Mouse (Mus musculus) granulocyte monocyte progenitor cell, adult 5-6 weeks (primary cell): ENCODE measurements around the gene Nmnat2. TPM values are rescaled to one million over a fixed set of nuclear protein-coding genes. Genes with fewer than 3 reads are reported as not detected.

Experiments
- ATAC-seq: replicated peaks from 2 replicates; pipeline ENCODE4 v1.8.0; 2016; ENCODE audit warnings: mild to moderate bottlenecking, moderate TSS enrichment, inconsistent platforms; ENCODE audit not compliant: poor library complexity, severe bottlenecking
- total RNA-seq, 2 experiments: library from RNA; stranded (forward) in 1 of 2; stranded (reverse) in 1 of 2; fragments of 200-712, 200-1000 nt in 1 of 2; fragments of >200 nt in 1 of 2; fragmentation: Nextera tagmentation in 1 of 2; gene quantifications; 2 replicates each; pipeline ENCODE4 v1.2.3; 2014 to 2017

The Nmnat2 gene
- total RNA-seq, 2 experiments from 2014 or later, result not detected

DNA sequence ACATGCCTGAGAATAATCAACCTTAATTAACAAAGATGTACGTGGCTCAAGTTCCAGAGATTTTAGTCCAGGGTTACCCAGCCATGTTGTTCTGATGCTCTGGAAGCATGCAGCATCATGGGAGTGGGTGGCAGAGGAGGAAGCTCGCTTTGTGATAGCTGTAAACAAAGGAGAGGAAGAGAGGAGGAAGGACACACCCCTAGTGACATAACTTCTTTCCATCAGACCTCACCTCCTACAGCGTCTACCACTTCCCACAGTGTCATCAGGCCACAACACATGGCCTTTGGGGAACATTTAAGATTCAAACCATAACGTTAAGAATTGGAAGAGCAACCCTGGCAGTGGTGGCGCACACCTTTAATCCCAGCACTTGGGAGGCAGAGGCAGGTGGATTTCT is 133.0 kb downstream of the Nmnat2 start:
- no peak for ATAC-seq

DNA sequence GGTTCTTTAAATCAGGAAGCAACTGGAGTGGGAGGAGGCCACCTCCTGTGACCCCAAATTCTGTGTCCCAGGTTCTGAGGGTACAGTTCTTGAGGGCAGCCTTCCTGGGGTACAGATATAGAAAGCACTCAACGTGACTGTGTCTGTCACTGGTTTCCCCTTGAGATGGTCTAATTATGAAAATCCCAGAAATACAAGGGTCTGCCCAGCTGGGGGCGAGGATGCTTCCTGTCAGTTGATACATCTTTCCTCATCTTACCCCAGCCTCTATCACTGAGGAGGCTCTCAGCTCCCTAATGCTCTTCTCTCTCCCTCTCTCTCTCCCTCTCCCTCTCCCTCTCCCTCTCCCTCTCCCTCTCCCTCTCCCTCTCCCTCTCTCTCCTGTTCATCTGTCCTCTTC is 135.3 kb downstream of the Nmnat2 start:
- ATAC-seq, result no peak

DNA sequence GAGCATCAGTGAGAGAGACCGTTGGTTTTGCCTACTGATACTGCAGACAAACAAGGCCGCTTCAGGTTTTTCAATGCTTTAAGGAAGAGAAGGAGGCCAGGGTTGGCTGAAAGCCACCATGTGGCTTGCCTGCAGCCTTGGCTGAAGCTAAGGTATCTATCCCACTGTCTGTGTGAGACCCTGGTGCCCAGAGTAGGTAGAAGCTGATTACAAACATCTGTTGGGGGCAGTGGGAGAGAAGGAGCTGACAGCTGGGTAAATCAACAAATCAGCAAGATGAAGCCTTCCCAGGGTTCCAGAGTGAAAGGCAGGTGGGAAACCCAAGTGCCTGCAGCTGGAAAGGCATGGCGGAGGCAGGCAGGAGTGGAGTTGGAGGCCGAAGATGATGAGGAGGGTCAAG is 136.0 kb downstream of the Nmnat2 start:
- no peak for ATAC-seq

DNA sequence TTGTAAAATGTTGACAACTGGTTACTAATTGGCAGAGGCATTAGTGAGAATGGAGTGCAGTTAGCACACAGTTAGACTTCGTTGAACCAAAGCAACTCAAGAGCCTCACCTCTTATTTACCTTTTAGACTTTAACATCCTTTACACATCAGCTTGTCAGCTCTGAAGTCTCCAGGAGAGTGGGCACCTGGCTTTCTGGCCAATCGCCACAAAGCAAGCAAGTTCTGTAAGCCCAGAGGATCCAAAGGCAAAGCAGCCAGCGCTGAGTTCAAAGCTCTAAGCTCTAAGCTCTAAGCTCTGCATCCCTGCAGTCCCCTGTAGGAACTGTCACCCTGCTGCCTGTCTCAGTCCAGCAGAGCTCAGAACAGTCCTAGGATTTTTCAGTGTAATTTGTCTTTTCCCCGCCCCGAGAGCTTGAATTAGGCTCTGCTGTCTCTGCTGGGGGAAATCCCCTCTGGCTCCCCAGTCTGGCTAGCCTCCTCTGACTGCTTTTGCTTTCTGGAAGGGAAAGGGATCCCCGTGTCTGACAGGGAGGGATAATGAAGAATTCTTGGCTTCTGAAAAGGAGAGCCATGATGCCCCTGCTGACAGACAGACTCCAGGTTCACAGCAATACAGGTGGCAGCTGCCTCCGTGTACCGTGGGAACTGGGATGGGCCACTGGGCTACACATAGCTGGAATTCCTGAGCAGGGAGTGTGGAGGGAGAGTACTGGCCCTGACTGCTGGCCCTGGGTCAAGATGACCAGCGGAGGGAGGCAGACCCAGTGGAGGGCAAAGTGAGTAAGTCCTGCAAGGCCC is 136.8 kb downstream of the Nmnat2 start:
- ATAC-seq, result no peak

DNA sequence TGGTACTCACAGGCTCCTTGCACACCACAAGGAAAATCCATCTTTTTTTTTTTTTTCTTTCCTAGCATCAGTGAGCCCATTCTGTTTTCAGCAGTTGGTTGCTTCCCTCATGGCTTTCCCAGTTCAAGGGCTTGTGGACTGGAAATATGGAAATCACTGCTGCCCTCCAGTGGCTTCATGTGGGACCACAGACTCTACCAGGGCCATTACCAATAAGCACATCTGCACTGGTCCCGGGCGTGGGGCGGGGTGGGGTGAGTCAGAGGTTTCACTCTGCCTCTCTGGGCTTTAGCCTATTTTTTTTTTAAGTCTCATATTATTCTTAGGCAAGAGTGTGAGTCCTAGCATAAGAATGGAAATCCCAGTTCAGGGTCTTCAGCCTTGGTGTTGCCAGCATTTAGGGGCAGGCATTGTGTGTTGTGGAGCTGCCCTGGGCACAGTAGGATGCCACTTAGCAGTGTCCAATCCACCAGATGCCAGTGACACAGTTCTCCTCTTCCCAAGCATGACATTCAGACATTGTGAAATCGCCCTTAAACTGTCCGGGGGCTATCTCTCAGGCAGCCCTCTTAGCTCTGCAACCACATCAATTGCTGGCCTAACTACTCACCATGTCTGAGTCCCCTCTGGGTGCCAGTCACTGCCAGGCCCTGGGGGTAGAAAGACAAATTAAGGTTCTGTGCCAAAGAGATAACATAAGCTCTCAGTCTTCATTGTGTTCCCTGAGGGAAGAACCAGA is 137.6 kb downstream of the Nmnat2 start:
- ATAC-seq, result peak; percentile 85

DNA sequence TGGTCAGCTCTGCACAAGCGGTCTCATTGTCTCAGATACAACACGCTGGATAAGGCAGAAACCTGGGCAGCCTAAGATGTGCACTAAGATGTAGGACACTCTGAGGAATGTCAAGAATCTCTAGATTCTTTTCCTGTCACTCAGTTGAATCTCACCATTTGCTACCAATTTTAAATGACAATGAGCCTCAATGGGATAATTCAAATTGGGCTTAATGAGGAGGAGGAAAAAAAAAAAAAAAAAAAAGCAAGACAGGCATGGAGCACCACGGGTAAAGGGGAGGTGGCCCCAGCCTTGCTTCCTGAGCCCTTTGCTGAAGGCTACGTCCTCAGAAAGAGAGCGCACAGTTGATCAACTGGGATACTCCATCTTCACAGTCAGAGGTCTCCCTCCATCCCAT is 138.4 kb downstream of the Nmnat2 start:
- ATAC-seq, result no peak

DNA sequence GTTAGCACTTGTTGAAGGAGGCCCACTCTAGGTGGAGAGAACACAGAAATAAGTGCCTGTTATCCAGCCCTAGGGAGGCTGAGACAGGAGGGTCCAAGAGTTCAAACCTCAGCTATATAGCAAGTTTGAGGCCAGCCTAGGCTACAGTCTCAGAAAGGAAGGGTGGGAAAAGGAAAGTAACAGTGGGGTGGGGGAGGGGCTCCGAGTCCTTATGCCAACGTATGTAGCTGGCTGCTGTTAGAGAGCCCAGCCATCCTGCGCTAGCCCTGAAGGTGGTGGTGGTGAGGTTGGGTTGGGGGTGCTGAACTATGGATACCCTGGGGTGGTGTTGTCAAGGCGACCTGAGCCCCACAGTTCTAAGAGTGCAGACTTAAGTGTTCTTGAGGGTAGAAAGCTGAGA is 138.8 kb downstream of the Nmnat2 start:
- no peak for ATAC-seq

DNA sequence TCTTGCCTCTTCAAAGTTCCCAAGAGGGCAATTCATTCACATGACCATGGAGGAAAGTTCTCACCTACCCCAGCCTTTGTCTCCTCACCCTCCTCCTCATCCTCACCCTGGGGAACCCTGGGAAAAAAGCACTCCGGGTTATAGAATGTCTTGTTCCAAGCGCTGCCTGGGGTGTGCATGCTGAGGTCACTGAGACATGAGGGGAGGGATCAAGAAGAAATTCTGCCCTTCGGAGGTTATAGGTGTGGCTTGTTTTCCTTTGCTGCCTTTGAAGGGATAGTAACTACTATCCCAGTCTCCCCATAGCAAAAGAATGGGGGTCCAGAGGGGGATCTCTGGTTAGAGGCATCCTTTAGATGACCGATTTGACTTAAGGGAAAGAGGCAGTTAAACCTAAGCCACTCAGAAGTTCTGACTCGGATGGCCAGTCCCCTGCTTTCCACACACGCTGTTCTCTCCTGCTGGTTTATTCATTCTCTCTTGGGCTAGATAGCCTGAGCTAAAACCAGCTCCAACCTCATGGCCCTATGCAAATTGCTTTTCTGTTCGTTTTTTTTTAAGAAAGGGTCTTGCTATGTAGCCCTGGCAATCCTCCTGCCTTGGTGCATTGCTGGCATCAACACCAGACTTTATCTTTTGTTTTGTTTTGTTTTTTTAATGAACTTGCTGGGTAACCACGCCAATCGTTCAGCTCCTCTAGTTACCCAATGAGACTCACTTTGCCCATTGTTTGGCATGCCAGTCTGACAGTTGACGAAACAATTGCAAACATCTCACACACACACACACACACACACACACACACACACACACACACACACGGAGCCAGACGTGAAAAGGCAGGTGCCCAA is 139.7 kb downstream of the Nmnat2 start:
- ATAC-seq, result no peak

DNA sequence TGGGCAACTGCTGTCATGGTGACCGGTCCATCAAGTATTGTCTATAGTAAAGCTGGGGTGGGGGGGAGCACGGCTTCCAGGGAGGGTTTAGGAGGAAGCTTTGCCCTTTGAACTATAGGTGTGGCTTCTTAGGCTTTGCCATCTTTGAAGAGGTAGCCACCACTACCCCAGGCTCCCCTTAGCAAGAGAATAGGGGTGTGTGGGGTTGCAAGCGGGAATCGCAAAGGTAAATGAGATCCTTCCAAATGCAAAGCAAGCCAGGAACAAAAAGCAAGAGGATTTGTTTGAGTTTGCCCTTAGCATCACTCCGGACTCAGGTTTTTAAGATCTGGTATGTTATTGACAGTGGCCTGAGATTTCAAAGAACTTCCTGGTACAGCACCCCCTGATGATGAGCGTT is 140.5 kb downstream of the Nmnat2 start:
- ATAC-seq, result no peak

DNA sequence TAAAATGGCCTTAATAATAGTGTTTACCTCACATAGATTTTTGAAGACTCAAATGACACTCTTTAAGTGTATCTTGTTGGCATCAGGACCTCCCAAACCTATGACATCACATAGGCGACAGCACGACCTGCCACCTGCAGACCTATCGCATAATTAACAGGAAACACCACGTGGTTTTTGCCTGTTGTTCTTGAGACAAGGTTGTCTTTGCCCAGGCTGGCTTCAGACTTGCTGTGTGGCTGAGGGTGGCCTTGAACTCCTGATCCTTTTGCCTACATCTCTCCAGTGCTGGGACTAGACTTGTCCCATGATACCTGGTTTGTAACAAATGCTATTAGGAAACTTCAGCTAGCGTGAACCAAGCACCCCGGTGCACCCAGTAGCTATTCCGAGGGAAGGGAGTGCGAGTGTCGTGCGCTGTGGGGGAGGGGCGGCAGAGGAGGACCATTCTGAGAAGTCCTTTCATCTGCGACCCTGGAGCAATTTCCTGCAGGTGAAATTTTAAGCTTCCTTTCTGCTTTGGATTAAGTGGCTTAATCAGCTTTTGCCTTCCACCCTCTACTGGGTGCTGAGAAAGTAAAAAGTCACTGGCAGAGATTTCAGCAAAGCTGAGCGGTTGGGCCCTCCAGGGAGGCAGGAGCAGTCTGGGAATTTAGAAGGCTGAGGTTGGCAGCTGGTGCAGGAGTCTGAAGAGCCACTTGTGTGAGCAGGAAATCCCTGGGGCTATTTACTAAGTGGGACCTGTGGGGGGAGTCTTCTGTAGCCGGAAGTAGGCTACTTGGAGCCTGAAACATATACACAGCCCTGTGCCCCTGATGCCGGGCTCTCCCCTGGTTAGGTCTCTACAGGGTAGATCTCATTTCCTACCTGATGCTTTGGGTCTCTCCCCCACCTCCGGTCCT is 141.3 kb downstream of the Nmnat2 start:
- ATAC-seq, result no peak

DNA sequence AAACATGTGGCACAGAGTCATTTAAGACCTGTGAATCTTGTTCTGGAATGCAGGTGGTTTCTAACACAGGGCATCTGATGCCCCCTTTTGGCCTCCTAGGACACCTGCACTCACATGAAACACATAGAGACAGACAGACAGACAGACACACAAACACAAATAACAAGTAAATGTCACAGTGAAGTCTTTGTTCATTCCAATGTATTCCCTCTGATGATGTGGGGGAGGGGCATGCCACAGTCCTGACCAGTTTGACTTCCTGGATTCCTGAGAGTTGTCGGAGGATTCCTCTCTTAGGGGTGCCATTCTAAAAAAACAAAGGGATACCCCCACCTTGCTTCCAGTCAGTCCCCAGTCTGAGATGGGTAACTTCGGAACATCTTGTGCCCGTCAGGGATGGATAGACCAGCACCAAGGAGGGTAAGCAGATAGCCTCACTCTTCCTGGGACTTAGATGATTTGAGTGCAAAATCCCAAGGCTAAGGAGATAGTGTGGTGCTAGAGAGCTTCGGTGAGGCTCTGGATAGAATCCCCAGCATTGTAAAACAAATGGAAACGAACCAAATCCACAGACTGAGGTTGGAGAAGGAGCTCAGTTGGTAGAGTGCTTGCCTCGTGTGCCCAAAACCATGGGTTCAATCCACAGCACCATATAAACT is 142.4 kb downstream of the Nmnat2 start:
- no peak for ATAC-seq

DNA sequence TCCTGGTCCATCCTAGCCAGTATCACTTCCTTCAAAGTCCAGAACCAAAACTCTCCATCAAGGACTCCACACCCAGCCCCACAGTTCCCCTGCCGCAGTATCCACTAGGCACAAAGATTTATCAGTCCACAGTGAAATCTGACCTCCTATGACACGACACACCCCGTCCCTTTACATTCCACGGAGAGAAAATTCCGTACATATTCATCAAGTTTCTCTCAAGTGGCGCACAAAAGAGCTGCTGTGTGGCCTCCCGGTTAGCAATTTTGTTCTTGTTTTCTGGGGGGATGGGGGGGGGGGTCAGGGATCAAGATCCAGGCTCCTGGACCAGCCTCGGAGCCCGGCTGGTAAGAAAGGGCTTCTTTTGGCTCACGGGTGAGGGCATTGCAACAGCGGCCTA is 143.8 kb downstream of the Nmnat2 start:
- no peak for ATAC-seq

DNA sequence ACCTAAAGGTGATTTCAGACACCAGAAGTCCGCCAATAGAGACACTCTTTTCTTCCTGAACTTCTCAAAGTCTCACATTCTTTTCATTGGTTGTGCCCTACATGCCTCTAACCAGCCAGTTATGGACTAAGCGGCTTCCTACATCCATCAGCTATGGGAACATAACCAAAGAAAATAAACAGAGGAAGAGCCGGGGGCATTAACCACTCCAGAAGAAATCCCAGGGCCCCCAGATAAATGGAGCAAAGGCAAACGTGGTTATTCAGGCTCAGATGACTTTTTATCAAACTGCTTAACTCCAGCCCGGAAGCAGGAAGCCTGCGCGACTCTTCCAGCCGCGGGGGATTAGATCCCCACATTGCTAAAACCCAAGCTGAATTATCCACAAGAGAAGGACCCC is 146.1 kb downstream of the Nmnat2 start:
- ATAC-seq, result no peak

DNA sequence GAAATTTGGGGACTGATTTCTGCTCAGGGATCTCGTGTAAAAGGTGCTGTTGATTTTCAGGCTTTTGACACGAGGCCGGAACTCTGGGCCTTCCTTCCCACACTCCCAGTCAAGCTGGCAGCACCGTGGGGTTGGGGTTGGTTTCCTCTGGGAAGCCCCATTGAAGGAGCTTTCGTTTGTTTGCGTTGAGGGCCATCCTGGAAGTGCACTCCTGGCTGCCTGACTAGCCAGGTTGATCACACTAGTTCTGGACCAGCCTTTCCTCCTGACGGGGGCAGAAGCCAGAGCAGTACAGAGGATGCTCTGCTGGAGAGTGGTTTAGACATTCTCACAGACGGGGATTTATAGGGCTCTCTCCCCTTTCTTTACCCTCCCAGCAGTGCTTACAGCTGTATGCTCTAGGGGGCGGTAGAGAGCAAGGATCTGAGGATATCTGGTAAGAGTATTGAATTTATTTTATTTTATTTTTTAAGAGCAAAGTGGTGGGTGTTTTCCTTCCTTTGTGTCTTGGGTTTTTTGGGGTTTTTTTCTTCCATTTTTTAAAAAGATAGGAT is 146.6 kb downstream of the Nmnat2 start:
- ATAC-seq, result peak; percentile 55; the same call in 1 of the 2 replicates

DNA sequence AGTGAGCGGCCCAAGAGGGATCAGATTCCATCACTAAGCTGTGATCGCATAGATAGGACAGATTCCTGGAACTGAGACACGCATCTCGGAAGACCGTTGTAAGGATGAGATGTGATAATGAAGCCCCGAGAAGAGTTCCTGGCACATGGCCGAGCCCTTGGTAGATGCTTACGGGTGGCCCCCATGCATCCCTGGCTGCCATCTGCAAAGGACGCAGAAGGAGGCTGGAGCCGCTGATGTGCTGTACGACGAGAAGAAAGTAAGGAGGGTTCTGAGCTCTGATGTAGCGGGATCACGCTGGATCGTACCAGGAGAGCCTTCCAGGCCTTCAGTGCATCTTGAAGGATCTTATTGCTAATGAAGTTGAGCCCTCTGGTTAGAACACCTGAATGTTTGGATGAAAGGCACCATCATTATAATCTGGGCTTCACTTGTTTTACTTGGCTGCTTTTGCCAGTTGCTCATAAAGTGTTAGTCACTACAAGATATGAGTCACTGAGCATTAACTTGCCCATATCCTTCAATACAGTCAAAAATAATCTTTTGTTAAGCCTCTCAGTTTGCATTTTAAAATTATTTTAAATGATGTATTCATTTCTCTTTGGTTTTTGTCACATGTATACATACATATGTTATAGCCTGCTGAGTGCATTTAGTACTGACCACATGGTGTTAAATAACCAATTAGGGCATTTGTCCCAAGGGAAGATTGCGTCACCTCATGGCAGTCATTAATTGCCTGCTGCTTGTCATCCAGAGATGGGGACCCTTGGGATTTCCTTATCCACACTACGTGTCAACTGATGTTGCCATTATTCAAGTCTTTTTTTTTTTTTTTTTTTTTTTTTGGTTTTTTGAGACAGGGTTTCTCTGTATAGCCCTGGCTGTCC is 147.7 kb downstream of the Nmnat2 start:
- no peak for ATAC-seq

DNA sequence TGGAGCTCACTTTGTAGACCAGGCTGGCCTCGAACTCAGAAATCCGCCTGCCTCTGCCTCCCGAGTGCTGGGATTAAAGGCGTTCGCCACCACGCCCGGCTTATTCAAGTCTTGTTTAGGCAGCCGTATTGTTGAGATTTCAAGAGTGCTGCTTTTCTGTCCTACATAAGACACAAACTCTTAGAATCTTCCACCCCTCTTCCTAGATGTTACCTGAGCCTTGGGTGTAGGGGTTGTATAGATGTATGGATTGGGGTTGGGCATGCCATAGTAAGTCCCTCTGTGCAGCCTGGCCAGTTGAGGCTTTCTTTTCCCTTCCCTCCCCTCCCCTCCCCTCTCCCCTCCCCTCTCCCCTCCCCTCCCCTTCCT is 148.4 kb downstream of the Nmnat2 start:
- no peak for ATAC-seq

DNA sequence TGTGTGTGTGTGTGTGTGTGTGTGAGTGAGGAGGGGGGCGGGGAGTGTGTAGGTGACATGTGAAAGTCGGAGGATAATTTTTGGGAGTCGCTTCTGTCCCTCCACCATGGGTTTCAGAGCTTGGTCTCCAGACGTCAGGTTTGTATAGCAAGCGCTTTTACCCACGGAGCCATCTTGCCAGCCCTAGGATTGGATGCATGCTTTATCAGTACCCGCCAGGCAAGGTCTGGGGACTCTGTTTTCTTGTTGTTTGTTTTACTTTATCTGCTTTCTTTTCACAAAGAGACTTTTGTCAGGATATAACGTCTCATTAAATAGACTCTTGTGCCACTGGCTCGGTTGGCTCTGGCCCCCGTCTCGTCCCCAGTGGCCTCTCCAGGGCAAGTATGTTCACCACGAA is 150.0 kb downstream of the Nmnat2 start:
- no peak for ATAC-seq

DNA sequence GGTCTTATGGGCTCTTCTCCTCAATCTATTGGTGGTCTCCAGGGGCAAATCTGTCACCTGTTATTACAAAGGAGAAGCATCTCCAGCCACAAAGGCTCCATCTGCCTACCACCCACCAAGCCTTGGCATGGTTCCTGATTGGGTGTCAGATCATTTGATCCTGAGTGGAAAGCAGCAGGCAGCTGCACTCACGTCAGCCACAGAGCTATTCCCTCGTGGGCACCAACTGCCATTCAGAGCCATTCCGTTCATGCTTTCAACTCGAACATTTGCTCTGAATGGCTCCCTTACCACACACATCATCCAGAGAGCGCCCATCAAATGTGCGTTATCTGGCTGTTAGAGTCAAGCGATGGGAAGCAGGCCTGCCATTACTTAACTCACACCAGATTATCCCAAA is 153.1 kb downstream of the Nmnat2 start:
- no peak for ATAC-seq
